Mouse (Mus musculus): ENCODE measurements around the gene Fbxo44.
"Not testable (repeated sequence)": the region's sequence is repeated elsewhere in the genome, so short reads cannot be mapped to it uniquely, and the experiment has no call there.

The Fbxo44 gene

DNA sequence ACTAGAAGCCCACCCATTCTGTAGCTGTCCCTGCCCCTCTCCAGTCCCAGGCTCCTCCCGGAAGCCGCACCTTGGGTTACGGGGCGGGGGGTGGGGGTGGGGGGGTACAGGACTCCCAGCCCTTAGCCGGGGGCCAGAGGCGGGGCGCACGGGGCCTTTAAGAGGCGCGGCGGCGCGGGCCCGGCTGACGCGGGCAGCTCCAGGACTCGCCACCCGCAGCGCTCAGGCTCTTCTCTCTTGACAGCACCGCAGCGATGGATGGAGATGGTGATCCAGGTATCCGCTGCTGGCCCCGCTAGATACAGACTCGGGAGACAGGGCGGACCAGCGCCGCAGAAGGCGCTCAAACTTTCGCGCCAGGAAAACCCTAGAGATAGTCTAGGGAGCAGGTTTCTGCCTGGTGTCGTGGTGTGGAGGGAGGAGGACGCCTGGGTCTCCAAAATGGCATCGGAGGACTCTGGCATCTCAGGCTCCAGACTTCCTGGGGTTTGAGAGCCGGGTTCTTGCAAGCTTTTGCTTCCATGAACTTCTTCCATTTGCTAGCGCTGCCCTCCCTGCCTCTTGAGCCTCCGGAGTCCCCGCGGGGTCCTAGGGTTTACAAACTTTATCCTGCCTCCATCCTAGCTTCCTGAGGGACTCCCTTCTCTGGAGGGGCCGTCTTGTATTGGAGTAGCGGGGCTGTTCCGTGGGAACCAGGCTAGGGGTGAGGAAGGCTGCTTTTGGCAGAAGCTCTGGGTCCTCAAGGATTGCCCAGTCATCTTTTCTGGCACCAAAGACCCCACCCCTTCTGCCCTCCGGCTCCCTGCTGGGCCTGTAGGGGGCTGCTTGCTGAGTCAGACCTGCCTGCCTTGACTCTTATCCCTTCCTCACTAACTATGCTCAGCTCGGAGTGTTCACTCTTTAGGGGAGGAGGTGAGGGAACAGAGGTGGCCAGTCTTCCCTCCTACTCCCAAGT is at the start of gene Fbxo44, which contains the start of gene Fbxo2:
Fbxo44 (minus strand) TSS at position 47 of the 955 bp plus-strand sequence.
Fbxo2 (plus strand) TSS at position 186 of the 955 bp plus-strand sequence.
- peak; percentile 57 for DNase-seq (ENCODE audit: low read depth, low spot score)

DNA sequence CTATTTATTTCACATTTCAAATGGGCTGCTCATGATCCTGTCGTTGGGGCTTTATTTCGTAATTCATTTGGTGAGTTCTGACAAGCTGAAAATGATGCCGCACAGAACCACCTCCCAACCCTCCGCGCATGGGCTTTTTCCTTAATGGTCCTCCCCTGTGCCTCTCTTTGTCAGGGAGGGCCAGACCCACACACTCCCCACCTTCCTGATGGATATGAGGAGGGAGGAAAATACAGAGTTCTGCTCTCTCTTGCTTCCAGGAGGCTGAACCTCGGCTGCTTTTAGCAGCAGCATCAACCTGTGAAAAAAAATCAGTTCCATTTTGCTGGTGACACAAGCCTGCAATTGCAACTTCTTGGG is 44.6 kb upstream of the Fbxo44 start:
- no peak for DNase-seq (ENCODE audit: low read depth, low spot score)

DNA sequence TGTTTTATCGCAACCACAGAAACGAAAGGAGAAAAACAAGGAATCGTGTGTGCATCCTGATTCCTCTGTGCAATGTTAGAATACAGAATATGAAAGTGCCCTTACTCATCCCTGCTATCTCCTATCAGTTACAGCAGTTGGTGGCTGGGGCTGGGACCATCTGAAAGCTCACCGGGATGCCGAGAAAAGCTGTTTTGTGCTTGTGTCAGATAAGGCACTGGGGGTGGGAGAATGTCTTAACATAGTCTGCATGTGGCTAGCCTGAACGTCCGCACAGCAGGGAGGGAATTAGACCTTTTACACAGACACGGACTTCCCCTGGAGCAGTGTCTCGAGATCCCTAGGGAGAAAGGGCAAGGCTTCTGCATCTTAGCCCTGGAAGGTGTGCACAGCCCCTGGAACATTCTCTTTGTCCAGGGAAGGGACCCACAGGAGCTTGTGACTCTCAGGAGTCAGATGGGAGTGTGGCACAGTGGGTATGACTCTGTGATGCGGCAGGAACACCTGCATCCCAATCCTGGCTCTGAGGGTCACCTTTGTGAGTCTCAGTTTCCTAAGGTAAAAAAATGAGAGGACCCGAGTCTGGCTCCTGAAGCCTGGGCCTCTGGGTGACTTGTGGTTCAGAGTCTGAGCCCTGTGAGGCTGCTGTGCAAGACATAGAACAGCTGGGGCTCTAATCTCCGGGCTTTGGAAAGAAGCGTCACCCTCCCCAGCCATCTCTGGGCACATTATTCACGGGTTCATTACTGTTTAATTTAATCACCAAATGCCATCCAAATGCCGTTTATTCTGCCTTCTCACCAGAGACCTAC is 44.0 kb upstream of the Fbxo44 start:
- no peak for DNase-seq (ENCODE audit: low read depth, low spot score)

GRCm38 (mm10) chr4:148203557-148203956 is 43.3 kb upstream of the Fbxo44 start:
- DNase-seq (ENCODE audit: low read depth, low spot score), result no peak

DNA sequence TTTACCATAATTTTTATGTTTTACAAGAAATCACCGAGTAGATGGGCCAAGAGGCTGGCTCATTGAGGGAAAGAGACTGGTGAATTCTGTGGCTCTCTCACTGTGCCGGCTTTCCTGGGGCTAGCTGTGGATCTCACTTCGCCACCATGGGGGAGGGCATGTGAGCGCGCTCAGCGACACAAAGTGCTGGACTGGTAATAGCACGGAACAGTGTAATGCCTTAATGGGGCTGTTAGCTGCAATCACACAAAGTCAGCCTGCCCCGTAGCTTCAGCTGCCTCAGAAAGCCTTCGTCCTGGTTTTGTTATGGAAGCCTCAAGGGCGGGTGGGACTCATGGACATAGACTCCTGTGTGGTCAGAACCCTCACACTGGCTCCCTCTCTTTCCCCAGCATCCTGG is 38.4 kb upstream of the Fbxo44 start:
- DNase-seq (ENCODE audit: low read depth, low spot score), result no peak

DNA sequence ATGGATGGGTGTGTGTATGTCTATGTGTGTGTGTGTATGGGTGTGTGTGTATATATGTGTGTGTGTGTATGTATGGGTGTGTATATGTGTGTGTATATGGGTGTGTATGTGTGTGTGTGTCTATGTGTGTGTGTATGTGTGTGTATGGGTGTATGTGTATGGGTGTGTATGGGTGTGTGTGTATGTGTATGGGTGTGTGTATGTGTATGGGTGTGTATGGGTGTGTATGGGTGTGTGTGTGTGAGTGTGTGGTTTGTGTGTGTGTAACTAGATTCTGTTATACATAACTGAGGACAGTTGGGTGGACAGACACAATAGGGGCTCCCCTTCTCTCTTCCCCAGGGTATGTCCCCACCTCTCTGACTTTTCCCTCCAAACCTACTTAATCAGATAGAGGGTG is 34.1 kb upstream of the Fbxo44 start:
- no peak for DNase-seq (ENCODE audit: low read depth, low spot score)

- no peak for DNase-seq (ENCODE audit: low read depth, low spot score)
These were observed 32.5 kb upstream of the Fbxo44 start for GRCm38 (mm10) chr4:148192707-148193245.

DNA sequence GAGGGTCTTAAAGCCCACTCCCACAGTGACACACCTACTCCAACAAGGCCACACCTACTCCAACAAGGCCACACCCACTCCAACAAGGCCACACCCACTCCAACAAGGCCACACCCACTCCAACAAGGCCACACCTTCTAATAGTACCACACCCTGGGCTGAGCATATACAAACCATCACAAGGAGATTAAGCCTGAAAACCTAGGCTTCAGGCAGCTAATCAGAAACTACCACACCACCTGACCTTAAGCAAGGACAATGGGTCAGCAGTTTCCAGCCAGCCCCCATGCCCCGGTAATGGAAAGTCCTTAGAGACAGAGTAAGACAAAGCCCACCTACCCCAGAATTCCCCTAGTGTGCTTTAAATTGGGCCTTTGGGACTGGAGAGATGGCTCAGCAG is 28.5 kb upstream of the Fbxo44 start:
- not testable (repeated sequence) for DNase-seq (ENCODE audit: low read depth, low spot score)

DNA sequence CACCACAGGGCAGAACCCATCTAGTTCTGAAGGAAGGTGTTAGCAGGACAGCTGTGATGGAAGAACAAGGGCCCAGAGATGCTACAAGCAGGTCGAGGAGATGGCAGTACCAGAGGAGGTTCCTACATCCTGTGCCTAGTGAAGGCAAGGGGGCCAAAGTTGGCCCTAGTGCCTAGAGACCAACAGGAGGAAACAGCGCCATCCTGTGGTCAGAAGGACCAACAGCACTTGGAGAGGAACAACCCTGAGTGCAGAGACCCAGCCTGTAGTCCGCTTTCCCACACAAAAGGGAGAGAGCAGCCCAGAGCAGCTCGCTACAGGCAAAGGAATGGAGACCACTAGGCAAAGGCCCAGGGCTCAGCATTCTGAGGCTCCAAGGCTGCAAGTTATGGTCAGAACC is 25.5 kb upstream of the Fbxo44 start:
- peak; percentile 15 for DNase-seq (ENCODE audit: low read depth, low spot score)

DNA sequence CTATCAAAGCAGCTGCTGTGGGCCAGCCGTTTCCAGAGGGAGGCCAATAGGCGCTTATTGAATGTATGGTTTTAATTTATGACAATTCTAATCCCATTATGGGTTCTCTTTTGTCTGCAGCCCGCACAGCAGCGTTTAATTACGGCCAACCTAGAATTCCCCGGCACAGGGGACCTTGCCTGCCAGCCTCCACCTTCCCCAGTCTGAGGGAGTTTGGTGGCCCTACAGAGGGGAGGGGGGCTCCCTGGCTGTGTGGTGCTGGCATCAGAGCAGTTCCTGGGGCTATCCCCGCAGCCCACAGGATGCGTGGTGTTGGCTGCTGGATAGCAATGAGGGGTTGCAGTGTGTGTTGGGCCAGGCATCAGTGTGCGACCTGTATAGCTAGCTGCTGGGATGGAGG is 24.3 kb upstream of the Fbxo44 start:
- no peak for DNase-seq (ENCODE audit: low read depth, low spot score)

DNA sequence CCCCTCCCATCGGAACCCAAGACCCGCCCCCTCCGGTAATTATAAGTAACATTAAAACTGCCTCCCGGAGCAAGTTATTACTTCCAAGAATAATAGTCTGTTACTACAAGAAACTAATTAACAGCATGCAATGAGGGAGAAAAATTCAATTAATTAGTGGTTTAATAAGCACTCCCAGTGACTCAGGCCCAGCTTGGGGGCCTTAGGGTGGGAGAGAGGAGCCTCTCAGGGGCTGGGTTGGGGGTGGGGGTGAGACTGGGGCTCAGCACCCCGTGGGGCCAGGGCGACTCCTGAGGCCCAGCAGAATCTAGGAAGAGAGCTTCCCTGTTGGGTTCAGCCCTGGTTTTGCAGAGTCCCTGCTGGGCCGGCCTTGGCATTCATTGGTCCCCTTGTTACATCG is 22.1 kb upstream of the Fbxo44 start:
- no peak for DNase-seq (ENCODE audit: low read depth, low spot score)

- no peak for DNase-seq (ENCODE audit: low read depth, low spot score)
These were observed 21.2 kb upstream of the Fbxo44 start for GRCm38 (mm10) chr4:148181483-148181882.

DNA sequence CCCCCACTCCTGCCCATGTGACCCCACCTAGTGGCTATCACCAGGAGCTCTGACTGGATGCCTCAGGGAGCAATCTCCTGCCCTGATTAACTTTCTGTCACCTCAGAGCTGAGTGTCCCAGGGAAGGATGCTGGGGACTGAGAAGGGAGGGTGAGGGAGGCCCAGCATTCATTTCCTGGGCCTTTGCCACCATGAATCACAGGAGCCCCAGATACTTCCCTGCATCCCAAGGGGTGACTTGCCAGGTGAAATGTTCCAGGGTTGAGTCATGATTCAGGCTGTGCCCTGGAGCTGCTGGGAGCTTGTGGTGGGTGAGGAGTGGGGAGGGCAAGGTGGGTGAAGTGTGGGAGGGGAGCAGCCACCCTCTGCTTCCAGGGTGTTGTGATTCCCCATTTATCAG is 17.4 kb upstream of the Fbxo44 start:
- DNase-seq (ENCODE audit: low read depth, low spot score), result no peak

DNA sequence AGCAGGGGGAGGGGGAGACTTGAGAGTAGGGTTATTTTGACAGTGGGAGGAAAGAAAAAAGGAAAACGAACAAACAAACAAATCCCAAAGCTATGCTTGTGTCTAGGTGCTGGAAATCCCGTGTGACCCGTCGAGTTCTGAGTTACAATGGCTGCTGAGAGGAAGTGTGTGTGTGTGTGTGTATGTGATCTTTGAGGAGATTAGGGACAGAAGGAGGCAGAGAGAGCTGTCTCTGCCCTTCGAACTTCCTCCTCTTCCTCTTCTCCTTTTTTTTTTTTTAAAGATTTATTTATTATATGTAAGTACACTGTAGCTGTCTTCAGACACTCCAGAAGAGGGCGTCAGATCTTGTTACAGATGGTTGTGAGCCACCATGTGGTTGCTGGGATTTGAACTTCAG is 16.3 kb upstream of the Fbxo44 start:
- DNase-seq (ENCODE audit: low read depth, low spot score), result not testable (repeated sequence)

GRCm38 (mm10) chr4:148174495-148174862 is 14.2 kb upstream of the Fbxo44 start:
- no peak for DNase-seq (ENCODE audit: low read depth, low spot score)

GRCm38 (mm10) chr4:148173811-148174494 is 13.7 kb upstream of the Fbxo44 start:
- no peak for DNase-seq (ENCODE audit: low read depth, low spot score)

GRCm38 (mm10) chr4:148171261-148171660 is 11.0 kb upstream of the Fbxo44 start:
- DNase-seq (ENCODE audit: low read depth, low spot score), result no peak

DNA sequence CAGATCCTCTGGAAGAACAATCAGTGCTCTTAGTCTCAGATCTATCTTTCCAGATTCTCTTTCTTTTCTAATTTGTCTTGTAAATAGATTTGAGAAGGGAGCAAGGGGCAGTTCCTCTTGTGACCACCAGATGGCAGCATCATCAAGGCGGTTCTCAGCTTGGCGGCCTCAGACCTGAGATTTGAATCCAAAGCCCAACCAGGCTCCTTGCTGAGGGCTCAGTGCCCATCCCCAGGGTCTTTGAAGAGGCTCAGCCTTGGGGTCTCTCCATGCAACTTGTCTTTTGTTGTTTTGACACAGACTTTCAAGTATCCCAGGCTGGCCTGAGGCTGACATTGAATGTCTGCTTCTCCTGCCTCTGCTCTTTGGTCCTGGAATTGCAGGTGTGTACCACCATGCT is 10.6 kb upstream of the Fbxo44 start:
- DNase-seq (ENCODE audit: low read depth, low spot score), result peak; percentile 81

GRCm38 (mm10) chr4:148169586-148169985 is 9.3 kb upstream of the Fbxo44 start:
- DNase-seq (ENCODE audit: low read depth, low spot score), result no peak

- DNase-seq (ENCODE audit: low read depth, low spot score), result peak; percentile 87
These were observed 8.0 kb upstream of the Fbxo44 start for GRCm38 (mm10) chr4:148168287-148168686.

DNA sequence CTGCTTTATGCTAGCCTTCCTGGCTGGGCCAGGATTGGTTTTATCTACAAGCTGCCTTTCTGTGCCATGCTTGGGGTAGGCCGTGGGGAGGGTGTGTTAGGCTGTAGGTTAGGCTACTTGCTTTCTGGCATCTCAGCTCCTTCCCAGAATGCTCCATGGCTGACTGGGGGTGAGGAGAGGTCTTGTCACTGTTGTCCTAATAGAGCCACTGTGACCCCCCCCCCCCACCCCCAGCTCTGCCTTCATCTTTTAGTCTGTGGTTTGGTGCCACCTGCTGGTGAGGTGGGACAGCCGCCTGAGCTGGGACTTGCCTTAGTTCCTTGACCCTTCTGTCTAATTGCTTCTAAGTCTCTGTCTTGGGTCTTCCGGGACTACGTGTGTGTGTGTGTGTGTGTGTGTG is 6.7 kb upstream of the Fbxo44 start:
- peak; percentile 84 for DNase-seq (ENCODE audit: low read depth, low spot score)

- no peak for DNase-seq (ENCODE audit: low read depth, low spot score)
These were observed 6.1 kb upstream of the Fbxo44 start for GRCm38 (mm10) chr4:148166431-148166830.
